Mouse (Mus musculus) liver, embryonic 15.5 days (tissue): ENCODE data around the gene Dnah1. TPM values are rescaled to one million over a fixed set of nuclear protein-coding genes. Genes with fewer than 3 reads are reported as not detected.

ENCODE experiments used
- ATAC-seq: fragments of 200-750 bp; cut with Nextera tagmentation; 2 replicates; pipeline ENCODE4 v1.8.0; 2017; ENCODE audit warnings: moderate number of reproducible peaks, mild to moderate bottlenecking, moderate library complexity; ENCODE audit not compliant: insufficient read depth
- H3K27ac ChIP-seq: fragments of 300-500 bp; sonication (generic); replicated peaks from 2 replicates; pipeline ENCODE4 v1.5.1; 2015; ENCODE audit warnings: mild to moderate bottlenecking, inconsistent platforms
- H3K27me3 ChIP-seq: fragments of 300-500 bp; sonication (generic); 2 replicates; pipeline ENCODE4 v1.6.1; 2015; ENCODE audit warnings: mild to moderate bottlenecking, inconsistent platforms
- H3K36me3 ChIP-seq: fragments of 300-500 bp; sonication (generic); replicated peaks from 2 replicates; pipeline ENCODE4 v1.6.1; 2015; ENCODE audit warnings: moderate library complexity, mild to moderate bottlenecking, inconsistent platforms
- H3K4me1 ChIP-seq: fragments of 300-500 bp; sonication (generic); replicated peaks from 2 replicates; pipeline ENCODE4 v1.6.1; 2015; ENCODE audit warnings: inconsistent platforms
- H3K4me2 ChIP-seq: fragments of 300-500 bp; sonication (generic); 2 replicates; pipeline ENCODE4 v1.6.1; 2015; ENCODE audit warnings: moderate library complexity, mild to moderate bottlenecking, inconsistent platforms
- H3K4me3 ChIP-seq: fragments of 300-500 bp; sonication (generic); replicated peaks from 2 replicates; pipeline ENCODE4 v1.5.1; 2015; ENCODE audit warnings: mild to moderate bottlenecking, inconsistent platforms
- H3K9ac ChIP-seq: fragments of 300-500 bp; sonication (generic); 2 replicates; pipeline ENCODE4 v1.6.1; 2015; ENCODE audit warnings: moderate library complexity, mild to moderate bottlenecking, inconsistent platforms
- H3K9me3 ChIP-seq: fragments of 300-500 bp; sonication (generic); replicated peaks from 2 replicates; pipeline ENCODE4 v1.6.1; 2016; ENCODE audit warnings: inconsistent platforms
- WGBS: fragments of 180-500 bp; shearing (Covaris S2); methylation state at CpG from one replicate; pipeline ENCODE4 v1.1.7; 2015; ENCODE audit warnings: mixed read lengths; ENCODE audit not compliant: insufficient replicate concordance; 5-methylcytosine and 5-hydroxymethylcytosine counted together
- polyA plus RNA-seq: library from polyadenylated mRNA; unstranded; fragments of >200 nt; fragmentation: Nextera tagmentation; extraction: Ambion mirVana; gene quantifications from 2 replicates; pipeline ENCODE4 v1.2.1, GENCODE M21; 2015

The Dnah1 gene
- polyA plus RNA-seq, 1 experiment from 2014 or later = 0.14 TPM

GRCm38 (mm10) chr14:31233996-31234591 lies 89.6 kb downstream of the Dnah1 start:
- WGBS = 10% methylated on average over 11 of the region's 11 CpGs
- H3K27me3 ChIP-seq = peaks cover 26% of the 10 kb centered on the region
- no peak overlapping the region for H3K9ac ChIP-seq
- H3K4me3 ChIP-seq = no peak overlapping the region
- H3K9me3 ChIP-seq = no peaks in the 10 kb centered on the region
- no peak for ATAC-seq
- H3K36me3 ChIP-seq = no peaks in the 10 kb centered on the region
- no peak overlapping the region for H3K27ac ChIP-seq
- 0 out of 2 replicates have a peak, but pooled peaks cover 13% of the 10 kb centered on the region for H3K4me1 ChIP-seq
- H3K4me2 ChIP-seq = no peak overlapping the region

DNA sequence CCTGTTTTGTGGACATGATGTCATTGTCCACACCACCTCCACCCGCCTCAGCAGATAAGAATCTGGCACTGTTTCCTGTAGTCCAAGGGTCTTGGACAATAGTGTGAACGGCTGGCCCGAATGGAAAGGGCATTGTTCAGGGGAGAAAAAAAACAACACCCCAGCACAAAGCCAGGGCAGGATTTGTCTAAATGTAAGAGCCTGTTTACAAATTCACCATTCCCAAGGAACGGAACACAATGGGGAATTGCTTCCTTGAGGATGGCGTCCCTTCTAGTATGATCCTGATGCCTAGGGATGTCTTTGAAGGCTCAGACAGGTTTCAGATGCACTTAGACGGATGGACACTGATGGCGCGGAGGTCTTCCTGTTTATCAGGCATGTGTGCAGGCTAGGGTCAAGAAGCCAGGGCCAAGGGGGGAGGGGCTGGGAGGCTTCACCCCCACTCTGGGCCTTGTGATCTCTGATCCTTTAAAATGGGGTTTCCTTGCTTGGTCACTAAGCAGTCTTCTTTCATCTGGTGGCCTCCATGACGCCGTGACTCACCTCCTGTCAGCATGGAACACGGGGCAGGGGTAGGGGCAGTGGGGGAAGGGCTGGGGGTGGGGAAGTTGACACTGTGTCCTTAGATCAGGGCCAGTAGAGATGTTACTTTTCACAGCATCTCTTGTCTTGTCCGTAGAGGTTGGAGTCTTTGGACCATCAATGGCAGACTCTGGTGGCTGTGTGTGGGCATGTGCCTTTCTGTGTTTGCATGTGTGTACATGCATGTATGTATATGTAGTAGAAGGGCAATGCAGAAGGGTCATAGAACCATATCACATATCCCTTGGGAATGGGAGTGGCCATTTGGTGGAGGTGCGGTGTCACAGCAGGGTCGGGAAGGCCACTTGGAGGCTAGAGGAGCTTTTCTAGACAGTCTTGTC lies 90.4 kb downstream of the Dnah1 start:
- H3K4me1 ChIP-seq = peaks cover 19% of the 10 kb centered on the region; the same call in 1 of the 2 replicates
- H3K4me2 ChIP-seq = no peak overlapping the region
- ATAC-seq = 0 out of 2 replicates have a peak, but pooled peaks have one; percentile 27
- WGBS = 43% methylated on average over 14 of the region's 14 CpGs
- H3K27me3 ChIP-seq = peaks cover 30% of the 10 kb centered on the region
- H3K9ac ChIP-seq = no peak overlapping the region
- no peak overlapping the region for H3K4me3 ChIP-seq
- no peaks in the 10 kb centered on the region for H3K36me3 ChIP-seq
- H3K9me3 ChIP-seq = no peaks in the 10 kb centered on the region
- H3K27ac ChIP-seq = no peak overlapping the region

DNA sequence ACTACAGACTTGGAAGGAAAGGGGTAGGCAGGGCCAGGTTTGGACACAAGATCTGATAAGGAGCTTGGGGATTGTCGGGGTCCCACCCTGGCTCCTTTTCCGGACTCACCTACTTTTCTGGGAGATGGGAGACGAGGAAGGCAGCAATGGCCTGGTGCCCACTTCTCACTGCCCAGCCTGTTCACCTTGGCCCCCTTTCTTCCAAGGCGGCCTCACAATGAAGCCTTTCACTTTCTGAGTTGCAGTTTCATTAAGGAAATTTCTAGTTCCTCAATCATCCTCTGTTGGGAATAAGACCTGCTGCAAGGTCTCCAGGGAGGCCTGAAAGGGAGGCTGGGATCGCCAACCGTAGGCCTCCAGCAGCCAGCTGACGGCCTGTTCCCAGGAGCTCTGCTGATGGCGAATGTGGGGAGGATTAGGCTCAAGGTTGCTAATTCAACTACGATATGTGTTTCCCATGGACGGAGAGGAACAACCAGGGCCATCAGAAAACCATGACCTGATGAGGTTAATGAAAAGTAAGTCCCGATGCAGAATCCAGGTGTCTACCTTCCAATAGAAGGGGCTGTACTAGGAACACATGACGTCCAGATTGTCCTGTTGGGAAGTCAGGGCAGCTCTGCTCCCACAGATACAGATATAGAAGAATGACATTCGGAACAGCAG lies 91.2 kb downstream of the Dnah1 start:
- Histone ChIP-seq H3K4me2 (no peak overlapping the region), H3K4me3 (no peak overlapping the region), H3K27ac (no peak overlapping the region), H3K36me3 (no peaks in the 10 kb centered on the region), H3K9ac (no peak overlapping the region), H3K27me3 (peaks cover 37% of the 10 kb centered on the region), H3K9me3 (no peaks in the 10 kb centered on the region), H3K4me1 (peaks cover 19% of the 10 kb centered on the region; the same call in 1 of the 2 replicates)
- WGBS = 59% methylated on average over 13 of the region's 13 CpGs
- no peak; the same call in 1 of the 2 replicates for ATAC-seq

DNA sequence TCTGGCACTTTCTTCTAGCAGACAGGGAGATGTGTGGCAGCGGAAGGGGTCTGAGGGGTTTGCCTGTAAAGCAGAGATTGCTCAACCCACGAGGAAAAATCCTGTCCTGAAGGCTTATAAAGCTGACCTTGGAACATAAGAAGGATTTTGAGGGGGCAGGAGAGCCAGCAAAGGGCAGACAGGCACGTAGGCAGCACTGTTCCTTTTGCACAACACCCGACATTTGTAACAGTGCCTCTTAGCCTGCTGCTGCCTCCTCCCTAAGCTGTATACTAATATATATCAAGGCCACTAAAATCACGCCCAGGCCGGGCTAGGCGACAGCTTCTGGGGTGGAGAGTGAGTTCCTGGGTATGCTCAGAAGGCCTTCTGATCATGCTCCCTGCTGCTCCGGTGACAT lies 93.3 kb downstream of the Dnah1 start:
- Histone ChIP-seq H3K27me3 (peaks cover 39% of the 10 kb centered on the region), H3K27ac (no peak overlapping the region), H3K4me3 (no peak overlapping the region), H3K9ac (no peak overlapping the region), H3K36me3 (no peaks in the 10 kb centered on the region), H3K9me3 (no peaks in the 10 kb centered on the region), H3K4me2 (no peak overlapping the region), H3K4me1 (peaks cover 19% of the 10 kb centered on the region; the same call in 1 of the 2 replicates)
- ATAC-seq = no peak
- WGBS = 59% methylated on average over 8 of the region's 8 CpGs

GRCm38 (mm10) chr14:31228234-31228633 lies 95.5 kb downstream of the Dnah1 start:
- peaks cover 14% of the 10 kb centered on the region; the same call in 1 of the 2 replicates for H3K4me1 ChIP-seq
- ATAC-seq = no peak
- no peak overlapping the region for H3K4me3 ChIP-seq
- H3K9ac ChIP-seq = no peak overlapping the region
- 26% methylated on average over 6 of the region's 6 CpGs for WGBS
- no peaks in the 10 kb centered on the region for H3K9me3 ChIP-seq
- no peak overlapping the region for H3K27ac ChIP-seq
- no peaks in the 10 kb centered on the region for H3K36me3 ChIP-seq
- no peak overlapping the region for H3K4me2 ChIP-seq
- H3K27me3 ChIP-seq = peaks cover 36% of the 10 kb centered on the region

GRCm38 (mm10) chr14:31226978-31227377 lies 96.7 kb downstream of the Dnah1 start:
- 56% methylated on average over 4 of the region's 4 CpGs for WGBS

GRCm38 (mm10) chr14:31217666-31218065 lies 106.0 kb downstream of the Dnah1 start, which contains the start of gene Sema3g:
Sema3g (plus strand) TSS chr14:31217860.
- no peaks in the 10 kb centered on the region for H3K36me3 ChIP-seq
- no peak within 1 kb of the TSS for H3K27ac ChIP-seq
- no peak within 1 kb of the TSS for H3K9ac ChIP-seq
- peaks cover 31% of the 10 kb centered on the region for H3K4me1 ChIP-seq
- WGBS = 8% methylated on average over 11 of the region's 11 CpGs
- no peak; the same call in 1 of the 2 replicates for ATAC-seq
- no peak within 1 kb of the TSS for H3K4me2 ChIP-seq
- H3K27me3 ChIP-seq = peaks cover 7% of the 10 kb centered on the region; the same call in 1 of the 2 replicates
- no peaks in the 10 kb centered on the region for H3K9me3 ChIP-seq
- no peak within 1 kb of the TSS for H3K4me3 ChIP-seq

More at GRCm38 (mm10) chr14:31226978-31227377, 96.7 kb downstream of the Dnah1 start:
- H3K27ac ChIP-seq = no peak overlapping the region
- peaks cover 6% of the 10 kb centered on the region; the same call in 1 of the 2 replicates for H3K4me1 ChIP-seq
- H3K27me3 ChIP-seq = peaks cover 23% of the 10 kb centered on the region; the same call in 1 of the 2 replicates
- no peak for ATAC-seq
- H3K9ac ChIP-seq = no peak overlapping the region
- H3K4me3 ChIP-seq = no peak overlapping the region
- no peak overlapping the region for H3K4me2 ChIP-seq
- no peaks in the 10 kb centered on the region for H3K36me3 ChIP-seq
- H3K9me3 ChIP-seq = no peaks in the 10 kb centered on the region

GRCm38 (mm10) chr14:31216846-31217245 lies 106.8 kb downstream of the Dnah1 start, which contains the start of gene Nisch:
Nisch (minus strand) TSS chr14:31216946.
- Histone ChIP-seq H3K27me3 (peaks cover 7% of the 10 kb centered on the region; the same call in 1 of the 2 replicates), H3K9me3 (no peaks in the 10 kb centered on the region), H3K4me3 (no peak within 1 kb of the TSS), H3K4me2 (no peak within 1 kb of the TSS), H3K4me1 (peaks cover 31% of the 10 kb centered on the region), H3K36me3 (no peaks in the 10 kb centered on the region), H3K9ac (no peak within 1 kb of the TSS), H3K27ac (no peak within 1 kb of the TSS)
- no peak for ATAC-seq
- WGBS = 58% methylated on average over 2 of the region's 2 CpGs

DNA sequence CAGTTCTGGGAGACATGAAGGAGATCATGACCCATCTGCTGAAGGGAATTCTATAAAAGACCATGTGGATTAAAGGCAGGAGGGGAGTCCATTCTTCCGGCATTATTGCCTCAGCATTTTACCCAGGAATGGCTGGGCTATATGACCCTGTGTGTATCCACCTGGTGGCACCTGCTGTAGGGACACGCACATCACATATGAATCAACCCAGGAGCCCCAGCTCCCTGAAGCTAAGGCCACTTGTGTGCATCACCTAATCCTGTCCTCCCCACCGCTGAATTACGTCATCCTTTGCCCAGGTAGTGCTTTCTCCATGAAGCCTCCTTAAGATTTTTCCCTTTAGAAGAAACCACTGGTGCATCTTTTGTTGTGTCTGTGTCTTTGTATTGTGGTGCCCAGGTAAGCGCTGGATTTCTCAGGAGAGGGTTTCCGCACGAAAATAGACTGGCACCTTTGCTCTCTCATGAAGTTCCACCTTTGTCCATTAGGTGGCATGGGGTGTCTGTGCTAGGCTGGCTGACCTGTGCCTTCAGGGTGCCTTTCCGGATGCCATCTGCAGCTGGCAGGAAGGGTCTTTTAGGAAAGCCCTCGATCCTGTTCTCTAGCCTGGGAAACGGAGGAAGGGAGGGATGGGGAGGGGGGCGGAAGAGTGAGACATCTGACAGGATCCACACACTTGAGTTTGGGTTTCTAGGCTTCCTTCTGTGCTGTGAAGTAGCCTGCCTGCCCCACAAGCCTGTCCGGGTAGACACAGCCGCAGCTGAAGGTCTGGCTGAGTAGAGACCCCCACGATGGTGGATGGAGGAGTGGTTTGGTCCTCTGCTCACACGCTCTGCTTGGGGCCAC lies 108.3 kb downstream of the Dnah1 start:
- 26% methylated on average over 15 of the region's 15 CpGs for WGBS
- Histone ChIP-seq H3K27me3 (no peaks in the 10 kb centered on the region; the same call in 1 of the 2 replicates), H3K4me1 (peaks cover 38% of the 10 kb centered on the region), H3K27ac (no peak overlapping the region), H3K9ac (no peak overlapping the region), H3K36me3 (no peaks in the 10 kb centered on the region), H3K4me3 (no peak overlapping the region), H3K4me2 (no peak overlapping the region; the same call in 1 of the 2 replicates), H3K9me3 (no peaks in the 10 kb centered on the region)
- ATAC-seq = no peak

DNA sequence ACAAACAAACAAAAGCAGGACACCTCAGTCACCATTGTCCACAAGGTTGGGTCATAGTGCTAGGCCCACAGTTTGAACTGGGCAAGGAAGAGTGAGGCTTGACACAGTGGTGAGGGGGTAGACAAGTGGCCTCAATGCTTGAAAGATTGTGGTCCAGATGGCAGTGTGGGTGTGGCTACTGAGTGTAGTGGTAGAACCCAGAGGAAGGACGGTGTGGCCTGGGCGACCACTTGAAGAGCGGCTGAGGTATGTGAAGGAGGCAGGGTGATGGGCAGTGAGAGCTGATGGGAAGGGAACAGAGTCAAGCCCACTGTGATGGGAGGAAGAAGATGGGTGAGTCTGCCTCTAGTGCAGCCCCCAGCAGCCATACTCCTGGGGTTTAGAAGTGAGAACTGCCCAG lies 109.0 kb downstream of the Dnah1 start:
- H3K4me2 ChIP-seq = no peak overlapping the region

More for the DNA sequence above, 109.0 kb downstream of the Dnah1 start:
- Histone ChIP-seq H3K9me3 (no peaks in the 10 kb centered on the region), H3K4me3 (no peak overlapping the region), H3K27ac (no peak overlapping the region; the same call in 1 of the 2 replicates), H3K27me3 (no peaks in the 10 kb centered on the region; the same call in 1 of the 2 replicates), H3K36me3 (no peaks in the 10 kb centered on the region), H3K9ac (no peak overlapping the region), H3K4me1 (peaks cover 38% of the 10 kb centered on the region)
- no peak for ATAC-seq
- 49% methylated on average over 3 of the region's 3 CpGs for WGBS
